Mouse (Mus musculus) midbrain, embryonic 13.5 days (tissue): ENCODE measurements around the gene Pola1. TPM values are rescaled to one million over a fixed set of nuclear protein-coding genes. Genes with fewer than 3 reads are reported as not detected.
A peak's percentile ranks its signal among the peaks of the same experiment; 100 is the strongest.

Experiments used
- ATAC-seq: fragments of 200-750 bp; cut with Nextera tagmentation; 2 replicates; pipeline ENCODE4 v1.8.0; 2017; ENCODE audit warnings: mild to moderate bottlenecking, moderate TSS enrichment, moderate library complexity
- H3K27ac ChIP-seq: fragments of 300-500 bp; sonication (generic); 2 replicates; pipeline ENCODE4 v1.5.1; 2015; ENCODE audit warnings: inconsistent platforms, mild to moderate bottlenecking, moderate library complexity
- H3K27me3 ChIP-seq: fragments of 300-500 bp; sonication (generic); 2 replicates; pipeline ENCODE4 v1.6.1; 2015; ENCODE audit warnings: mild to moderate bottlenecking, inconsistent platforms
- H3K36me3 ChIP-seq: fragments of 300-500 bp; sonication (generic); 2 replicates; pipeline ENCODE4 v1.6.1; 2015; ENCODE audit warnings: mild to moderate bottlenecking, inconsistent platforms
- H3K4me1 ChIP-seq: fragments of 300-500 bp; sonication (generic); replicated peaks from 2 replicates; pipeline ENCODE4 v1.6.1; 2015; ENCODE audit warnings: inconsistent platforms
- H3K4me2 ChIP-seq: fragments of 300-500 bp; sonication (generic); replicated peaks from 2 replicates; pipeline ENCODE4 v1.6.1; 2015; ENCODE audit warnings: moderate library complexity, mild to moderate bottlenecking, inconsistent platforms
- H3K4me3 ChIP-seq: fragments of 300-500 bp; sonication (generic); replicated peaks from 2 replicates; pipeline ENCODE4 v1.5.1; 2015; ENCODE audit warnings: mild to moderate bottlenecking, inconsistent platforms
- H3K9ac ChIP-seq: fragments of 300-500 bp; sonication (generic); replicated peaks from 2 replicates; pipeline ENCODE4 v1.6.1; 2015; ENCODE audit warnings: mild to moderate bottlenecking, inconsistent platforms
- H3K9me3 ChIP-seq: fragments of 300-500 bp; sonication (generic); 2 replicates; pipeline ENCODE4 v1.6.1; 2016; ENCODE audit warnings: mild to moderate bottlenecking, inconsistent platforms
- WGBS: fragments of 180-500 bp; shearing (Covaris S2); methylation state at CpG from one replicate; pipeline ENCODE4 v1.1.7; 2015; 5-methylcytosine and 5-hydroxymethylcytosine counted together
- polyA plus RNA-seq: library from polyadenylated mRNA; unstranded; fragments of >200 nt; fragmentation: Nextera tagmentation; extraction: Ambion mirVana; gene quantifications from 2 replicates; pipeline ENCODE4 v1.2.1, GENCODE M21; 2015

Gene Pola1
- 8.3 and 8.4 TPM in 2 replicates for polyA plus RNA-seq

- peak within 1 kb of the TSS; percentile 54 for H3K4me3 ChIP-seq
Observed at GRCm38 (mm10) chrX:93631657-93632449, at the start of gene Pola1. Gene Pola1 (minus strand): TSS chrX:93632155.

GRCm38 (mm10) chrX:93676228-93676627 is 44.3 kb upstream of the Pola1 start:
- 54% methylated on average over 2 of the region's 2 CpGs for WGBS
- H3K4me1 ChIP-seq = peaks cover 13% of the 10 kb centered on the region; the same call in 1 of the 2 replicates
- H3K4me2 ChIP-seq = peak overlapping the region; percentile 51
- H3K27ac ChIP-seq = peak overlapping the region; percentile 92
- no peak overlapping the region for H3K9ac ChIP-seq
- no peaks in the 10 kb centered on the region for H3K36me3 ChIP-seq
- no peaks in the 10 kb centered on the region for H3K9me3 ChIP-seq
- H3K4me3 ChIP-seq = peak overlapping the region; percentile 42
- ATAC-seq = no peak
- H3K27me3 ChIP-seq = no peaks in the 10 kb centered on the region

More at GRCm38 (mm10) chrX:93631657-93632449, at the start of gene Pola1:
- H3K4me1 ChIP-seq = peaks cover 7% of the 10 kb centered on the region
- no peak within 1 kb of the TSS for H3K27ac ChIP-seq
- ATAC-seq = peak; percentile 99
- peak within 1 kb of the TSS; percentile 60 for H3K4me2 ChIP-seq
- WGBS = 29% methylated on average over 53 of the region's 53 CpGs
- peak within 1 kb of the TSS; percentile 55 for H3K9ac ChIP-seq
- no peaks in the 10 kb centered on the region for H3K9me3 ChIP-seq
- 0 out of 2 replicates have a peak, but pooled peaks cover 3% of the 10 kb centered on the region for H3K27me3 ChIP-seq
- no peaks in the 10 kb centered on the region for H3K36me3 ChIP-seq

- H3K9ac ChIP-seq = peak overlapping the region; percentile 60
- H3K4me2 ChIP-seq = peak overlapping the region; percentile 51
- H3K27ac ChIP-seq = peak overlapping the region; percentile 92
- H3K36me3 ChIP-seq = no peaks in the 10 kb centered on the region
- H3K4me1 ChIP-seq = peaks cover 13% of the 10 kb centered on the region; the same call in 1 of the 2 replicates
- ATAC-seq = peak; percentile 99
- no peaks in the 10 kb centered on the region for H3K9me3 ChIP-seq
- H3K27me3 ChIP-seq = no peaks in the 10 kb centered on the region
- peak overlapping the region; percentile 42 for H3K4me3 ChIP-seq
- WGBS = 20% methylated on average over 19 of the region's 19 CpGs
Observed at GRCm38 (mm10) chrX:93674836-93675795, 43.2 kb upstream of the Pola1 start.

GRCm38 (mm10) chrX:93674432-93674831 is 42.5 kb upstream of the Pola1 start:
- Histone ChIP-seq H3K4me1 (peaks cover 13% of the 10 kb centered on the region; the same call in 1 of the 2 replicates), H3K9ac (no peak overlapping the region), H3K27ac (peak overlapping the region; percentile 92), H3K9me3 (no peaks in the 10 kb centered on the region), H3K4me3 (peak overlapping the region; percentile 42), H3K27me3 (no peaks in the 10 kb centered on the region), H3K4me2 (peak overlapping the region; percentile 51), H3K36me3 (no peaks in the 10 kb centered on the region)
- peak; percentile 44 for ATAC-seq
- WGBS = 50% methylated on average over 3 of the region's 3 CpGs

- Histone ChIP-seq H3K27ac (no peak overlapping the region), H3K9ac (no peak overlapping the region), H3K4me2 (no peak overlapping the region), H3K27me3 (no peaks in the 10 kb centered on the region), H3K9me3 (no peaks in the 10 kb centered on the region), H3K36me3 (no peaks in the 10 kb centered on the region), H3K4me3 (no peak overlapping the region), H3K4me1 (no peaks in the 10 kb centered on the region)
- 79% methylated on average over 4 of the region's 4 CpGs for WGBS
- ATAC-seq = no peak
Observed at GRCm38 (mm10) chrX:93664787-93665186, 32.8 kb upstream of the Pola1 start.

GRCm38 (mm10) chrX:93663919-93664586 is 32.1 kb upstream of the Pola1 start:
- H3K4me3 ChIP-seq = no peak overlapping the region
- H3K4me2 ChIP-seq = no peak overlapping the region
- H3K4me1 ChIP-seq = no peaks in the 10 kb centered on the region
- no peaks in the 10 kb centered on the region for H3K27me3 ChIP-seq
- ATAC-seq = no peak
- no peaks in the 10 kb centered on the region for H3K9me3 ChIP-seq
- 87% methylated on average over 5 of the region's 5 CpGs for WGBS
- H3K36me3 ChIP-seq = no peaks in the 10 kb centered on the region
- H3K27ac ChIP-seq = no peak overlapping the region
- H3K9ac ChIP-seq = no peak overlapping the region

GRCm38 (mm10) chrX:93655153-93655552 is 23.2 kb upstream of the Pola1 start:
- 70% methylated on average over 5 of the region's 5 CpGs for WGBS
- no peaks in the 10 kb centered on the region for H3K9me3 ChIP-seq
- H3K4me3 ChIP-seq = no peak overlapping the region
- no peaks in the 10 kb centered on the region for H3K4me1 ChIP-seq
- H3K27me3 ChIP-seq = no peaks in the 10 kb centered on the region
- no peak for ATAC-seq
- no peak overlapping the region for H3K9ac ChIP-seq
- H3K4me2 ChIP-seq = 0 out of 2 replicates have a peak overlapping the region, but pooled peaks have one; percentile 3
- H3K36me3 ChIP-seq = no peaks in the 10 kb centered on the region
- no peak overlapping the region for H3K27ac ChIP-seq

GRCm38 (mm10) chrX:93654218-93655002 is 22.5 kb upstream of the Pola1 start, which contains the start of gene Pcyt1b:
Gene Pcyt1b (plus strand): TSS chrX:93654863.
- H3K4me3 ChIP-seq = no peak within 1 kb of the TSS
- peak; percentile 55; the same call in 1 of the 2 replicates for ATAC-seq
- H3K4me2 ChIP-seq = 0 out of 2 replicates have a peak within 1 kb of the TSS, but pooled peaks have one; percentile 3

GRCm38 (mm10) chrX:93650738-93651137 is 18.8 kb upstream of the Pola1 start:
- H3K4me3 ChIP-seq = no peak overlapping the region
- no peaks in the 10 kb centered on the region for H3K36me3 ChIP-seq
- ATAC-seq = no peak
- H3K9ac ChIP-seq = no peak overlapping the region
- H3K27ac ChIP-seq = no peak overlapping the region
- H3K4me1 ChIP-seq = no peaks in the 10 kb centered on the region
- no peaks in the 10 kb centered on the region for H3K9me3 ChIP-seq
- H3K27me3 ChIP-seq = no peaks in the 10 kb centered on the region
- H3K4me2 ChIP-seq = no peak overlapping the region
- 91% methylated on average over 2 of the region's 2 CpGs for WGBS

More at GRCm38 (mm10) chrX:93654218-93655002, 22.5 kb upstream of the Pola1 start, which contains the start of gene Pcyt1b:
- Histone ChIP-seq H3K27me3 (no peaks in the 10 kb centered on the region), H3K9ac (no peak within 1 kb of the TSS), H3K36me3 (no peaks in the 10 kb centered on the region), H3K27ac (no peak within 1 kb of the TSS), H3K4me1 (no peaks in the 10 kb centered on the region), H3K9me3 (no peaks in the 10 kb centered on the region)
- WGBS = 10% methylated on average over 3 of the region's 3 CpGs

- Histone ChIP-seq H3K4me2 (no peak overlapping the region), H3K36me3 (no peaks in the 10 kb centered on the region), H3K4me1 (no peaks in the 10 kb centered on the region), H3K4me3 (no peak overlapping the region), H3K9ac (no peak overlapping the region), H3K27me3 (no peaks in the 10 kb centered on the region), H3K9me3 (no peaks in the 10 kb centered on the region), H3K27ac (no peak overlapping the region)
- ATAC-seq = no peak
Observed at GRCm38 (mm10) chrX:93644022-93644421, 12.1 kb upstream of the Pola1 start.

- no peak overlapping the region for H3K9ac ChIP-seq
- H3K9me3 ChIP-seq = no peaks in the 10 kb centered on the region
- WGBS = 86% methylated on average over 3 of the region's 3 CpGs
- H3K4me3 ChIP-seq = no peak overlapping the region
- H3K27ac ChIP-seq = no peak overlapping the region
- no peak for ATAC-seq
- no peak overlapping the region for H3K4me2 ChIP-seq
- no peaks in the 10 kb centered on the region for H3K4me1 ChIP-seq
- H3K27me3 ChIP-seq = no peaks in the 10 kb centered on the region
- H3K36me3 ChIP-seq = no peaks in the 10 kb centered on the region
Observed at GRCm38 (mm10) chrX:93643600-93643999, 11.6 kb upstream of the Pola1 start.
